Mouse (Mus musculus): ENCODE data around the gene Adam21. TPM values are rescaled to one million over a fixed set of nuclear protein-coding genes. Genes with fewer than 3 reads are reported as not detected.
"Not testable (repeated sequence)": the region's sequence is repeated elsewhere in the genome, so short reads cannot be mapped to it uniquely, and the experiment has no call there.

Gene Adam21
- 0.40 TPM in 1 of 2 replicates, not detected in the other for total RNA-seq (2017)

- no peak for ATAC-seq (replicated peaks in 1 of 2; ENCODE audit: insufficient read depth in 1 of 2, low FRiP score in 2 of 2, low TSS enrichment in 1 of 2, low read depth in 1 of 2, poor library complexity in 2 of 2, severe bottlenecking in 2 of 2)
Observed at GRCm38 (mm10) chr12:81568374-81568773, at the start of gene Adam21. TSS of gene Adam21 (minus strand) at chr12:81568474.

GRCm38 (mm10) chr12:81616980-81617379 is 48.7 kb upstream of the Adam21 start:
- peak; percentile 65 to 78 for ATAC-seq (replicated peaks in 1 of 2; ENCODE audit: insufficient read depth in 1 of 2, low FRiP score in 2 of 2, low TSS enrichment in 1 of 2, low read depth in 1 of 2, poor library complexity in 2 of 2, severe bottlenecking in 2 of 2)

- ATAC-seq (replicated peaks in 1 of 2; ENCODE audit: insufficient read depth in 1 of 2, low FRiP score in 2 of 2, low TSS enrichment in 1 of 2, low read depth in 1 of 2, poor library complexity in 2 of 2, severe bottlenecking in 2 of 2): no peak
Observed at GRCm38 (mm10) chr12:81615807-81616206, 47.5 kb upstream of the Adam21 start.

GRCm38 (mm10) chr12:81609445-81609844 is 41.2 kb upstream of the Adam21 start:
- ATAC-seq (replicated peaks in 1 of 2; ENCODE audit: insufficient read depth in 1 of 2, low FRiP score in 2 of 2, low TSS enrichment in 1 of 2, low read depth in 1 of 2, poor library complexity in 2 of 2, severe bottlenecking in 2 of 2): no peak

GRCm38 (mm10) chr12:81604995-81605784 is 36.9 kb upstream of the Adam21 start:
- ATAC-seq (replicated peaks in 1 of 2; ENCODE audit: insufficient read depth in 1 of 2, low FRiP score in 2 of 2, low TSS enrichment in 1 of 2, low read depth in 1 of 2, poor library complexity in 2 of 2, severe bottlenecking in 2 of 2): no peak

- no peak for ATAC-seq (replicated peaks in 1 of 2; ENCODE audit: insufficient read depth in 1 of 2, low FRiP score in 2 of 2, low TSS enrichment in 1 of 2, low read depth in 1 of 2, poor library complexity in 2 of 2, severe bottlenecking in 2 of 2)
Observed at GRCm38 (mm10) chr12:81596547-81597262, 28.4 kb upstream of the Adam21 start.

GRCm38 (mm10) chr12:81594902-81595671 is 26.8 kb upstream of the Adam21 start, which contains the start of gene Med6:
TSS of gene Med6 (minus strand) at chr12:81595008.
- peak; percentile 97 to 100 for ATAC-seq (replicated peaks in 1 of 2; ENCODE audit: insufficient read depth in 1 of 2, low FRiP score in 2 of 2, low TSS enrichment in 1 of 2, low read depth in 1 of 2, poor library complexity in 2 of 2, severe bottlenecking in 2 of 2)

- ATAC-seq (replicated peaks in 1 of 2; ENCODE audit: insufficient read depth in 1 of 2, low FRiP score in 2 of 2, low TSS enrichment in 1 of 2, low read depth in 1 of 2, poor library complexity in 2 of 2, severe bottlenecking in 2 of 2): no peak
Observed at GRCm38 (mm10) chr12:81567931-81568330, 343 bp downstream of the Adam21 start.

- no peak for ATAC-seq (replicated peaks in 1 of 2; ENCODE audit: insufficient read depth in 1 of 2, low FRiP score in 2 of 2, low TSS enrichment in 1 of 2, low read depth in 1 of 2, poor library complexity in 2 of 2, severe bottlenecking in 2 of 2)
Observed at GRCm38 (mm10) chr12:81564173-81564572, 4.1 kb downstream of the Adam21 start.

- no peak for ATAC-seq (replicated peaks in 1 of 2; ENCODE audit: insufficient read depth in 1 of 2, low FRiP score in 2 of 2, low TSS enrichment in 1 of 2, low read depth in 1 of 2, poor library complexity in 2 of 2, severe bottlenecking in 2 of 2)
Observed at GRCm38 (mm10) chr12:81549286-81549685, 19.0 kb downstream of the Adam21 start.

- no peak for ATAC-seq (replicated peaks in 1 of 2; ENCODE audit: insufficient read depth in 1 of 2, low FRiP score in 2 of 2, low TSS enrichment in 1 of 2, low read depth in 1 of 2, poor library complexity in 2 of 2, severe bottlenecking in 2 of 2)
Observed at GRCm38 (mm10) chr12:81547163-81547562, 21.1 kb downstream of the Adam21 start.

GRCm38 (mm10) chr12:81533029-81533419 is 35.2 kb downstream of the Adam21 start:
- no peak for ATAC-seq (replicated peaks in 1 of 2; ENCODE audit: insufficient read depth in 1 of 2, low FRiP score in 2 of 2, low TSS enrichment in 1 of 2, low read depth in 1 of 2, poor library complexity in 2 of 2, severe bottlenecking in 2 of 2)

GRCm38 (mm10) chr12:81532316-81533028 is 35.8 kb downstream of the Adam21 start, which contains the start of the genes Gm20498 and Synj2bp:
TSS of gene Gm20498 (minus strand) at chr12:81532905.
TSS of gene Synj2bp (minus strand) at chr12:81532911.
- ATAC-seq (replicated peaks in 1 of 2; ENCODE audit: insufficient read depth in 1 of 2, low FRiP score in 2 of 2, low TSS enrichment in 1 of 2, low read depth in 1 of 2, poor library complexity in 2 of 2, severe bottlenecking in 2 of 2): peak; percentile 89 to 93

- ATAC-seq (replicated peaks in 1 of 2; ENCODE audit: insufficient read depth in 1 of 2, low FRiP score in 2 of 2, low TSS enrichment in 1 of 2, low read depth in 1 of 2, poor library complexity in 2 of 2, severe bottlenecking in 2 of 2): not testable (repeated sequence)
Observed at GRCm38 (mm10) chr12:81530587-81530986, 37.7 kb downstream of the Adam21 start.

Data from hematopoietic stem cell, adult 5-6 weeks (primary cell).